21 mouse cellular contexts compared by ENCODE assay signal in genomic region chr10:56453578-56454069, GRCm38 (mm10).
DNase-seq lines count a peak whose midpoint lies in the region; ATAC-seq and TF ChIP-seq lines count a peak whose summit lies in the region.
"Had no signal": no experiment of that assay in that cellular context is flagged by ENCODE, and none has a peak within 500 bp of the region (broad histone marks: within the 10 kb centered on the region; RNA-seq: fewer than 3 reads in every experiment).

No protein-coding gene starts in this region.

- H3K27me3 ChIP-seq in hindbrain, postnatal 0 days (ENCODE audit: insufficient read depth, low read length): no peaks in the 10 kb centered on the region
- H3K27me3 ChIP-seq in hindbrain, embryonic 11.5 days (ENCODE audit: control insufficient read depth, insufficient read depth, low read length): no peaks in the 10 kb centered on the region
- no peaks in the 10 kb centered on the region for H3K27me3 ChIP-seq in neural tube, embryonic 12.5 days (replicated peaks)
- H3K27me3 ChIP-seq in midbrain, embryonic 14.5 days (ENCODE audit: control insufficient read depth, insufficient read depth, low read length): no peaks in the 10 kb centered on the region
- H3K27me3 ChIP-seq in stomach, embryonic 16.5 days (ENCODE audit: control insufficient read depth, insufficient read depth, low read length): no peaks in the 10 kb centered on the region
- H3K27me3 ChIP-seq: embryonic facial prominence, embryonic 12.5 days; heart, embryonic 13.5 days; limb, embryonic 13.5 days; lung, embryonic 15.5 days; Patski had no signal

- H3K4me2 ChIP-seq in hindbrain, postnatal 0 days (ENCODE audit: low read depth, low read length): no peak overlapping the region
- H3K4me2 ChIP-seq in hindbrain, embryonic 11.5 days (replicated peaks; ENCODE audit: low read depth, low read length): no peak overlapping the region
- H3K4me2 ChIP-seq in neural tube, embryonic 12.5 days (replicated peaks): no peak overlapping the region
- H3K4me2 ChIP-seq in midbrain, embryonic 14.5 days (ENCODE audit: low read length): no peak overlapping the region
- H3K4me2 ChIP-seq in stomach, embryonic 16.5 days (ENCODE audit: low read depth, low read length): no peak overlapping the region
- H3K4me2 ChIP-seq: embryonic facial prominence, embryonic 12.5 days; heart, embryonic 13.5 days; limb, embryonic 13.5 days; lung, embryonic 15.5 days had no signal

- intact Hi-C loops in left cerebral cortex, postnatal 14 days (cut with DNase I): no loop called here

- 96% methylated on average over 4 of the region's 4 CpGs for WGBS in hindbrain, postnatal 0 days
- WGBS in hindbrain, embryonic 11.5 days: 93% methylated on average over 4 of the region's 4 CpGs
- WGBS in neural tube, embryonic 12.5 days: 92% methylated on average over 4 of the region's 4 CpGs
- WGBS in midbrain, embryonic 14.5 days: 86% methylated on average over 4 of the region's 4 CpGs
- 85% methylated on average over 4 of the region's 4 CpGs for WGBS in stomach, embryonic 16.5 days

- no peak overlapping the region for H3K4me3 ChIP-seq in hindbrain, postnatal 0 days (ENCODE audit: low read length)
- H3K4me3 ChIP-seq in hindbrain, embryonic 11.5 days (ENCODE audit: low read depth, low read length): no peak overlapping the region
- H3K4me3 ChIP-seq in neural tube, embryonic 12.5 days: no peak overlapping the region
- no peak overlapping the region for H3K4me3 ChIP-seq in midbrain, embryonic 14.5 days (replicated peaks; ENCODE audit: low read depth, low read length)
- H3K4me3 ChIP-seq in stomach, embryonic 16.5 days (replicated peaks; ENCODE audit: low read length): no peak overlapping the region
- H3K4me3 ChIP-seq: embryonic facial prominence, embryonic 12.5 days; heart, embryonic 13.5 days; limb, embryonic 13.5 days; lung, embryonic 15.5 days had no signal

- H3K9ac ChIP-seq in hindbrain, postnatal 0 days (replicated peaks; ENCODE audit: low read length): no peak overlapping the region
- H3K9ac ChIP-seq in hindbrain, embryonic 11.5 days (ENCODE audit: low read depth, low read length): no peak overlapping the region
- no peak overlapping the region for H3K9ac ChIP-seq in neural tube, embryonic 12.5 days
- H3K9ac ChIP-seq in midbrain, embryonic 14.5 days (replicated peaks; ENCODE audit: low read length): no peak overlapping the region
- H3K9ac ChIP-seq in stomach, embryonic 16.5 days (ENCODE audit: low read length): no peak overlapping the region
- H3K9ac ChIP-seq: embryonic facial prominence, embryonic 12.5 days; heart, embryonic 13.5 days; limb, embryonic 13.5 days; liver, embryonic 14.5 days; lung, embryonic 15.5 days had no signal

- no peaks in the 10 kb centered on the region for H3K4me1 ChIP-seq in hindbrain, postnatal 0 days (ENCODE audit: insufficient read depth, low read length)
- no peaks in the 10 kb centered on the region for H3K4me1 ChIP-seq in hindbrain, embryonic 11.5 days (replicated peaks; ENCODE audit: control insufficient read depth, insufficient read depth, low read length)
- H3K4me1 ChIP-seq in neural tube, embryonic 12.5 days: no peaks in the 10 kb centered on the region
- no peaks in the 10 kb centered on the region for H3K4me1 ChIP-seq in midbrain, embryonic 14.5 days (ENCODE audit: control insufficient read depth, insufficient read depth, low read length)
- no peaks in the 10 kb centered on the region for H3K4me1 ChIP-seq in stomach, embryonic 16.5 days (ENCODE audit: control insufficient read depth, insufficient read depth, low read length)
- H3K4me1 ChIP-seq: embryonic facial prominence, embryonic 12.5 days; limb, embryonic 13.5 days; lung, embryonic 15.5 days had no signal

- ATAC-seq in hindbrain, postnatal 0 days: 0 out of 2 replicates have a peak, but pooled peaks have one; percentile 24
- no peak for ATAC-seq in hindbrain, embryonic 11.5 days (ENCODE audit: low FRiP score)
- ATAC-seq in neural tube, embryonic 12.5 days (ENCODE audit: low FRiP score, low read depth): 0 out of 2 replicates have a peak, but pooled peaks have one; percentile 29
- peak; percentile 43; the same call in 1 of the 2 replicates for ATAC-seq in midbrain, embryonic 14.5 days (ENCODE audit: low FRiP score, low TSS enrichment)
- peak; percentile 37; the same call in 1 of the 2 replicates for ATAC-seq in stomach, embryonic 16.5 days (ENCODE audit: insufficient read depth, low FRiP score)
- ATAC-seq: forebrain, embryonic 16.5 days; hindbrain, embryonic 16.5 days; Patski had no signal

- no peak for TF ChIP-seq CTCF in hindbrain, postnatal 0 days (IDR thresholded peaks at IDR 0.05; ENCODE audit: low read depth)

- H3K9me3 ChIP-seq in hindbrain, postnatal 0 days (ENCODE audit: low read length): no peaks in the 10 kb centered on the region
- H3K9me3 ChIP-seq in hindbrain, embryonic 11.5 days (ENCODE audit: control insufficient read depth, low read length): no peaks in the 10 kb centered on the region
- no peaks in the 10 kb centered on the region for H3K9me3 ChIP-seq in neural tube, embryonic 12.5 days
- no peaks in the 10 kb centered on the region for H3K9me3 ChIP-seq in midbrain, embryonic 14.5 days (ENCODE audit: control insufficient read depth, low read length)
- H3K9me3 ChIP-seq in stomach, embryonic 16.5 days (replicated peaks; ENCODE audit: control insufficient read depth, low read length): no peaks in the 10 kb centered on the region
- H3K9me3 ChIP-seq: embryonic facial prominence, embryonic 12.5 days; heart, embryonic 13.5 days; limb, embryonic 13.5 days; lung, embryonic 15.5 days had no signal

- DNase-seq in hindbrain, postnatal 0 days (ENCODE audit: low spot score): no peak
- no peak for DNase-seq in hindbrain, embryonic 11.5 days (ENCODE audit: low spot score)
- no peak for DNase-seq in neural tube, embryonic 10.5 days (ENCODE audit: extremely low spot score, low spot score)
- DNase-seq in midbrain, embryonic 14.5 days: no peak
- DNase-seq in left cerebral cortex, postnatal 14 days (ENCODE audit: low spot score in 2 of 2): no peak
- DNase-seq: adrenal gland, adult 8-10 months; cerebellum, adult 9-11 months; kidney, adult 2 months; kidney, postnatal 4 days; right cerebral cortex, adult 18-20 months; thymus, postnatal 36 days had no signal

- no peak overlapping the region for H3K27ac ChIP-seq in hindbrain, postnatal 0 days
- no peak overlapping the region for H3K27ac ChIP-seq in hindbrain, embryonic 11.5 days (ENCODE audit: low read depth, low read length)
- no peak overlapping the region for H3K27ac ChIP-seq in neural tube, embryonic 12.5 days
- H3K27ac ChIP-seq in midbrain, embryonic 14.5 days (replicated peaks; ENCODE audit: low read depth, low read length): no peak overlapping the region
- H3K27ac ChIP-seq in stomach, embryonic 16.5 days (ENCODE audit: low read length): no peak overlapping the region
- H3K27ac ChIP-seq: embryonic facial prominence, embryonic 12.5 days; heart, embryonic 13.5 days; limb, embryonic 13.5 days; liver, embryonic 14.5 days; lung, embryonic 15.5 days had no signal

- H3K36me3 ChIP-seq in hindbrain, postnatal 0 days (ENCODE audit: insufficient read depth, low read length): no peaks in the 10 kb centered on the region
- no peaks in the 10 kb centered on the region for H3K36me3 ChIP-seq in hindbrain, embryonic 11.5 days (ENCODE audit: control insufficient read depth, insufficient read depth, low read length)
- no peaks in the 10 kb centered on the region for H3K36me3 ChIP-seq in neural tube, embryonic 12.5 days
- H3K36me3 ChIP-seq in midbrain, embryonic 14.5 days (ENCODE audit: control insufficient read depth, insufficient read depth, low read length): no peaks in the 10 kb centered on the region
- no peaks in the 10 kb centered on the region for H3K36me3 ChIP-seq in stomach, embryonic 16.5 days (ENCODE audit: control insufficient read depth, insufficient read depth, low read length)
- H3K36me3 ChIP-seq: embryonic facial prominence, embryonic 12.5 days; heart, embryonic 13.5 days; limb, embryonic 13.5 days; lung, embryonic 15.5 days had no signal
